Mouse (Mus musculus) cerebellum, adult 2 months (tissue): ENCODE measurements at regions not wholly inside any gene's neighbourhood (a gene's known extent, or its start where the extent isn't known, plus 50 kb on each side); places are given as distances from the start of the nearest gene placed in this dataset.
"Not testable (repeated sequence)": the region's sequence is repeated elsewhere in the genome, so short reads cannot be mapped to it uniquely, and the experiment has no call there.

Source experiments
- DNase-seq, 2 experiments: peaks; one replicate each; pipeline ENCODE4 v3.0.0; 2021
- H3K27ac ChIP-seq: fragments of 200-500 bp; 2 replicates; pipeline ENCODE4 v1.5.1; 2012; ENCODE audit warnings: low read length, control low read depth, inconsistent platforms; ENCODE audit not compliant: insufficient read depth
- H3K27me3 ChIP-seq: fragments of 200-500 bp; 2 replicates; pipeline ENCODE4 v1.6.1; 2012; ENCODE audit warnings: inconsistent platforms, mild to moderate bottlenecking, low read length, moderate library complexity; ENCODE audit not compliant: control insufficient read depth, insufficient read depth
- H3K4me1 ChIP-seq: fragments of 200-500 bp; 2 replicates; pipeline ENCODE4 v1.6.1; 2011; ENCODE audit warnings: low read length; ENCODE audit not compliant: control insufficient read depth, insufficient read depth
- H3K4me3 ChIP-seq: fragments of 200-500 bp; replicated peaks from 2 replicates; pipeline ENCODE3; 2011; ENCODE audit warnings: mild to moderate bottlenecking, low read depth, low read length, control low read depth; ENCODE audit not compliant: insufficient read depth
- CTCF ChIP-seq: fragments of 200-500 bp; IDR thresholded peaks from 2 replicates; pipeline ENCODE4 v1.5.1; 2011; ENCODE audit warnings: low read depth, mild to moderate bottlenecking, control low read depth, low read length, moderate library complexity, borderline replicate concordance; ENCODE audit not compliant: insufficient read depth
- POLR2A ChIP-seq: fragments of 200-500 bp; IDR thresholded peaks from 2 replicates; pipeline ENCODE4 v1.6.1; 2011; ENCODE audit warnings: low read length, control low read depth, borderline replicate concordance; ENCODE audit not compliant: insufficient read depth
- WGBS: fragments of 180-500 bp; shearing (Covaris S2); methylation state at CpG from one replicate; pipeline ENCODE4 v1.1.7; 2018; 5-methylcytosine and 5-hydroxymethylcytosine counted together

DNA sequence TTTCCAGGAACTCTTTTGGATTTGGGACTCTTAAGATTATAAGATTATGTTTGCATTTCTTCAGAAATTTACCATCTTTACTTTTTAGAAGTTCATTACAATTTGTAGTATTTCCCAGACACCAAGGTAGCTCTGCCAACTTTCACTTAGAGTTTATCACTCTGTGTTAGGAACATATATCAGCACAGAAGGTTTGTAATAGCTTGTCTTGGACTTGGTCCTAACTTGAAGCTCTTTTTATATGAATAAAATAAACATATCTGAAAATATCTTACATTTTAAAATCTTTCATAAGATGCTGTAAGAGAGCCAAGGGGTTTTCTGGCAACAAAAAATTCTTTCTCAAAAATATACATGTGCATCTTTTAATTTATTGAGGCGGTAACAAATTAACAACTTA is 813.4 kb upstream of the 4931417E11Rik start:
- Histone ChIP-seq H3K4me3 (no peak overlapping the region), H3K4me1 (no peaks in the 10 kb centered on the region), H3K27ac (no peak overlapping the region), H3K27me3 (no peaks in the 10 kb centered on the region)
- TF ChIP-seq CTCF: no peak
- no peak for TF ChIP-seq POLR2A
- WGBS: 94% methylated on average over 1 of the region's 1 CpGs
- no peak for DNase-seq

DNA sequence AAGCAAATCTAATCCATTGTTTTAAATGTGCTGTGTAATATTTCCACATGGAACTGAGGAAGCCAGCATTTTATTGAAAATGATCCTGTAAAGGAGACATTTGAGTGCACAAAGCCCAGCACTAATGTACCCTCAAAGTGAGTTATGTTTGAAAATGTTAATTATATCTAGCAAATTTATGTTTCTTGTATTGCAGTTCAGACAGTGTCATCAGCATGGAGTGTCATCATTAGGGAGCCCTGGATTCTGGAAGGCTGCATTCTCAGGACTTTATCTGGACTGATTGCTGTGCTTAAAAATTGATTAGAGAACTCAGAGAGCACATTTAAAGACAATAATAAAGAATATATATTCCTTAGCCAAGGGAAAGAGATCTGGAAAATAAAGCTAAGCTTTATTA is 804.8 kb upstream of the 4931417E11Rik start:
- no peaks in the 10 kb centered on the region for H3K27me3 ChIP-seq
- H3K4me1 ChIP-seq: peaks cover 5% of the 10 kb centered on the region; the same call in 1 of the 2 replicates
- H3K27ac ChIP-seq: no peak overlapping the region
- DNase-seq: no peak
- H3K4me3 ChIP-seq: no peak overlapping the region
- TF ChIP-seq CTCF (no peak), POLR2A (no peak)

DNA sequence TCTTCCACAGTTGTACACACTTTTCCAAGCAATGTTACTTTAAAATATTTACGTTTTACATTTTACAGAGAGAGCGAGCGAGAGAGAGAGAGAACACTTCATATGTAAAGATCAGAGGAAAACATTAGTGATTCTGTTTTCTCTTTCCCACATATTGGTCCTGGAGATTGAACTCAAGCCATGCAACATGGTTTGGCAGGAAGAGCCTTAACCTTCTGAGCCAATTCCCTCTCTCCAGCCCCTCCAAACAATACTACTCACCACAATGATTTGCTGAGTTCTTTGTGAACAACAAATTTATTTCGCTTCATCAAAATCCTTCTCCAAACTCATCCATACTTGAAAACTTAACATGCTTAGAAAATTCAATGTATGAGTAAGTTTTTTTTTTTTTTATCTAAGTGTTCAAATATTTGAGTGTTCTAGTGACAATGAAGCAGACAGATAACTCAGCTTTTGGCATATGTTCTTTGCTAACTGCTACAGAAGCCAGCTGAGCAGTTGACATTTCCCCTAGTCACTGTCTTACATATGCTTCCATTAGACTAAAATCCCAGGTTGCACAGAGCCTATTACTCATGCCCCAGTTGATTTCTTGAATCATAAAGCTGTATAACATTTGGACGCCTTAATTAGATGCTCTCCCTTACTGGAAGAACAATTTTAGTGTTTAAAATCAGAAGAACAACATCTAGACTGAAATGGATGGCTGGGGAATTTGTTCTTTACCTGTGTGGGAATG is 801.9 kb upstream of the 4931417E11Rik start:
- Histone ChIP-seq H3K4me1 (peaks cover 5% of the 10 kb centered on the region; the same call in 1 of the 2 replicates), H3K27me3 (no peaks in the 10 kb centered on the region), H3K27ac (no peak overlapping the region), H3K4me3 (no peak overlapping the region)
- TF ChIP-seq CTCF (no peak), POLR2A (no peak)
- WGBS: 16% methylated on average over 5 of the region's 5 CpGs
- DNase-seq: peak; percentile 37 to 90

DNA sequence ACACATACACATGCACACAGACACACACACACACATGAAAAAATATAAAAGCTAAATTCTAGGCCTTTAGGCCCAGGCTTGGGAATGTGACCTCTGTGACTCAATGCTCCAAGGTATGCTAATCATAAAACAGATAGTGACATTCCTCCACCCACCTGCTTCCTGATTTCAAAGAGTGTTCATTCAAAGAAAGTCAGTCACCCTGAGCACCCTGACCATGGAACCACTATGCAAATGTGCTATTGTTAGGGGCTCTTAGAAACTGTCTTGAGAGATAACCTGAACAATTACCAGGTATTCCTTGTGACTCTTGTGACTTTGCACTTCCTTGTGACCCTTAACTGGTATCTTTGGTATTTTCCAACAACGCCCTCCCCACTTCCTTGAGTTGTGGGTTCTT is 797.1 kb upstream of the 4931417E11Rik start:
- not testable (repeated sequence) for H3K27ac ChIP-seq, H3K27me3 ChIP-seq, DNase-seq, H3K4me3 ChIP-seq, H3K4me1 ChIP-seq
- 100% methylated on average over 1 of the region's 1 CpGs for WGBS
